Mouse (Mus musculus) liver, postnatal 0 days (tissue): Measurements from ENCODE around the gene Efhd1.

Source experiments
- CTCF ChIP-seq: sonication (generic); IDR thresholded peaks from 2 replicates; pipeline ENCODE4 v1.5.1; 2016; ENCODE audit warnings: antibody characterized with exemption, low read depth
- EP300 ChIP-seq: IDR thresholded peaks from 2 replicates; pipeline ENCODE4 v1.6.1; 2016; ENCODE audit warnings: antibody characterized with exemption, low read depth, mild to moderate bottlenecking

GRCm38 (mm10) chr1:87301971-87302370, 37.8 kb downstream of the Efhd1 start:
- TF ChIP-seq CTCF = no peak
- TF ChIP-seq EP300 = no peak
